Mouse (Mus musculus) erythroblast, embryonic 14.5 days (primary cell): ENCODE results near the gene Atp13a3.

Source experiments
- GATA1 ChIP-seq: IDR thresholded peaks from 2 replicates; pipeline ENCODE4 v1.6.1; 2012; ENCODE audit warnings: low read length, inconsistent platforms, mixed read lengths
- TAL1 ChIP-seq: IDR thresholded peaks from 3 replicates; pipeline ENCODE4 v1.6.1; 2012; ENCODE audit warnings: low read length, inconsistent platforms, mixed read lengths

- no peak for TF ChIP-seq GATA1
- TF ChIP-seq TAL1 = no peak
Measured at GRCm38 (mm10) chr16:30439411-30439810, 33.6 kb upstream of the Atp13a3 start.
